Mouse (Mus musculus) neural tube, embryonic 11.5 days (tissue): Measurements from ENCODE around the gene Gm21983. TPM values are rescaled to one million over a fixed set of nuclear protein-coding genes. Genes with fewer than 3 reads are reported as not detected.

ENCODE experiments used
- ATAC-seq: fragments of 200-750 bp; cut with Nextera tagmentation; 2 replicates; pipeline ENCODE4 v1.8.0; 2017; ENCODE audit warnings: moderate number of reproducible peaks, mild to moderate bottlenecking, moderate TSS enrichment, moderate library complexity; ENCODE audit not compliant: insufficient read depth, low FRiP score, low TSS enrichment
- DNase-seq: peaks from one replicate; pipeline ENCODE4 v3.0.0-alpha.2; 2015; ENCODE audit warnings: low spot score
- H3K27ac ChIP-seq: fragments of 300-500 bp; sonication (generic); 2 replicates; pipeline ENCODE4 v1.5.1; 2014; ENCODE audit warnings: low read depth, mild to moderate bottlenecking, low read length
- H3K27me3 ChIP-seq: fragments of 300-500 bp; sonication (generic); 2 replicates; pipeline ENCODE4 v1.6.1; 2014; ENCODE audit warnings: mild to moderate bottlenecking, low read length, mixed read lengths; ENCODE audit not compliant: control insufficient read depth, insufficient read depth
- H3K36me3 ChIP-seq: fragments of 300-500 bp; sonication (generic); 2 replicates; pipeline ENCODE4 v1.6.1; 2014; ENCODE audit warnings: mild to moderate bottlenecking, low read length, moderate library complexity, mixed read lengths; ENCODE audit not compliant: control insufficient read depth, insufficient read depth
- H3K4me1 ChIP-seq: fragments of 300-500 bp; sonication (generic); 2 replicates; pipeline ENCODE4 v1.6.1; 2014; ENCODE audit warnings: low read length, mixed read lengths; ENCODE audit not compliant: control insufficient read depth, insufficient read depth
- H3K4me2 ChIP-seq: fragments of 300-500 bp; sonication (generic); 2 replicates; pipeline ENCODE4 v1.6.1; 2014; ENCODE audit warnings: low read depth, mild to moderate bottlenecking, moderate library complexity
- H3K4me3 ChIP-seq: fragments of 300-500 bp; sonication (generic); 2 replicates; pipeline ENCODE4 v1.5.1; 2014; ENCODE audit warnings: low read depth, low read length
- H3K9ac ChIP-seq: fragments of 300-500 bp; sonication (generic); 2 replicates; pipeline ENCODE4 v1.6.1; 2014; ENCODE audit warnings: mild to moderate bottlenecking, low read length
- H3K9me3 ChIP-seq: fragments of 300-500 bp; sonication (generic); 2 replicates; pipeline ENCODE4 v1.6.1; 2016; ENCODE audit warnings: low read length; ENCODE audit not compliant: control insufficient read depth
- WGBS: fragments of 180-500 bp; shearing (Covaris S2); extraction: QIAGEN DNeasy Blood & Tissue Kit; methylation state at CpG from one replicate; pipeline ENCODE4 v1.1.7; 2014; 5-methylcytosine and 5-hydroxymethylcytosine counted together
- polyA plus RNA-seq: library from polyadenylated mRNA; unstranded; fragments of >200 nt; fragmentation: Nextera tagmentation; extraction: Ambion mirVana; gene quantifications from 2 replicates; pipeline ENCODE4 v1.2.1, GENCODE M21; 2014

The Gm21983 gene
- polyA plus RNA-seq, 1 experiment from 2014 or later = not detected

- H3K9me3 ChIP-seq = no peaks in the 10 kb centered on the region
- peaks cover 2% of the 10 kb centered on the region; the same call in 1 of the 2 replicates for H3K4me1 ChIP-seq
- ATAC-seq = no peak
- H3K4me3 ChIP-seq = no peak overlapping the region
- H3K27ac ChIP-seq = no peak overlapping the region
- no peak overlapping the region for H3K4me2 ChIP-seq
- H3K36me3 ChIP-seq = 0 out of 2 replicates have a peak, but pooled peaks cover 3% of the 10 kb centered on the region
- DNase-seq = no peak
- no peaks in the 10 kb centered on the region for H3K27me3 ChIP-seq
- no peak overlapping the region for H3K9ac ChIP-seq
- 79% methylated on average over 11 of the region's 11 CpGs for WGBS
Observed at GRCm38 (mm10) chr7:27219937-27220336, 39.1 kb upstream of the Gm21983 start.

GRCm38 (mm10) chr7:27218586-27218985 is 37.7 kb upstream of the Gm21983 start:
- H3K4me2 ChIP-seq = no peak overlapping the region
- ATAC-seq (no peak), DNase-seq (no peak)
- H3K27me3 ChIP-seq = no peaks in the 10 kb centered on the region
- H3K4me3 ChIP-seq = no peak overlapping the region
- H3K9me3 ChIP-seq = no peaks in the 10 kb centered on the region
- WGBS = 79% methylated on average over 7 of the region's 7 CpGs
- H3K36me3 ChIP-seq = peaks cover 3% of the 10 kb centered on the region; the same call in 1 of the 2 replicates
- no peak overlapping the region for H3K27ac ChIP-seq
- no peaks in the 10 kb centered on the region for H3K4me1 ChIP-seq
- H3K9ac ChIP-seq = no peak overlapping the region

- ATAC-seq (no peak), DNase-seq (no peak)
- Histone ChIP-seq H3K27me3 (no peaks in the 10 kb centered on the region), H3K27ac (no peak overlapping the region), H3K4me2 (no peak overlapping the region), H3K9ac (no peak overlapping the region), H3K4me1 (no peaks in the 10 kb centered on the region), H3K9me3 (no peaks in the 10 kb centered on the region), H3K36me3 (peaks cover 10% of the 10 kb centered on the region), H3K4me3 (no peak overlapping the region)
- WGBS = 85% methylated on average over 2 of the region's 2 CpGs
Observed at GRCm38 (mm10) chr7:27212626-27213025, 31.7 kb upstream of the Gm21983 start.

- Histone ChIP-seq H3K27me3 (no peaks in the 10 kb centered on the region), H3K36me3 (no peaks in the 10 kb centered on the region), H3K4me1 (no peaks in the 10 kb centered on the region), H3K9ac (no peak overlapping the region), H3K9me3 (no peaks in the 10 kb centered on the region), H3K4me2 (no peak overlapping the region), H3K27ac (no peak overlapping the region), H3K4me3 (no peak overlapping the region)
- WGBS = 90% methylated on average over 8 of the region's 8 CpGs
- ATAC-seq (no peak), DNase-seq (no peak)
Observed at GRCm38 (mm10) chr7:27203730-27204449, 23.0 kb upstream of the Gm21983 start.

GRCm38 (mm10) chr7:27198779-27199178 is 17.9 kb upstream of the Gm21983 start:
- H3K36me3 ChIP-seq = no peaks in the 10 kb centered on the region
- H3K4me2 ChIP-seq = no peak overlapping the region
- ATAC-seq (no peak), DNase-seq (no peak)
- no peaks in the 10 kb centered on the region for H3K9me3 ChIP-seq
- H3K4me3 ChIP-seq = no peak overlapping the region
- H3K27me3 ChIP-seq = no peaks in the 10 kb centered on the region
- WGBS = 88% methylated on average over 8 of the region's 8 CpGs
- no peak overlapping the region for H3K27ac ChIP-seq
- peaks cover 4% of the 10 kb centered on the region for H3K4me1 ChIP-seq
- H3K9ac ChIP-seq = no peak overlapping the region

GRCm38 (mm10) chr7:27198355-27198754 is 17.5 kb upstream of the Gm21983 start:
- Histone ChIP-seq H3K36me3 (no peaks in the 10 kb centered on the region), H3K27me3 (no peaks in the 10 kb centered on the region), H3K4me2 (no peak overlapping the region), H3K9ac (no peak overlapping the region), H3K9me3 (no peaks in the 10 kb centered on the region), H3K4me3 (no peak overlapping the region), H3K27ac (no peak overlapping the region), H3K4me1 (peaks cover 4% of the 10 kb centered on the region)
- DNase-seq (no peak), ATAC-seq (no peak)

GRCm38 (mm10) chr7:27197634-27198033 is 16.7 kb upstream of the Gm21983 start:
- Histone ChIP-seq H3K27ac (no peak overlapping the region), H3K36me3 (peaks cover 4% of the 10 kb centered on the region), H3K4me2 (no peak overlapping the region), H3K4me3 (no peak overlapping the region), H3K27me3 (no peaks in the 10 kb centered on the region), H3K4me1 (peaks cover 4% of the 10 kb centered on the region), H3K9me3 (no peaks in the 10 kb centered on the region), H3K9ac (no peak overlapping the region)
- no peak for DNase-seq
- ATAC-seq = no peak
- WGBS = 90% methylated on average over 8 of the region's 8 CpGs

GRCm38 (mm10) chr7:27197136-27197535 is 16.2 kb upstream of the Gm21983 start:
- WGBS = 89% methylated on average over 3 of the region's 3 CpGs
- DNase-seq = no peak
- Histone ChIP-seq H3K4me3 (no peak overlapping the region), H3K9me3 (no peaks in the 10 kb centered on the region), H3K4me2 (no peak overlapping the region), H3K36me3 (peaks cover 9% of the 10 kb centered on the region), H3K4me1 (peaks cover 4% of the 10 kb centered on the region), H3K27me3 (no peaks in the 10 kb centered on the region), H3K9ac (no peak overlapping the region), H3K27ac (no peak overlapping the region)
- ATAC-seq = no peak
